Mouse (Mus musculus): ENCODE data around the gene Fsd2. TPM values are rescaled to one million over a fixed set of nuclear protein-coding genes. Genes with fewer than 3 reads are reported as not detected.

Gene Fsd2
- polyA plus RNA-seq, 1 experiment from 2014 or later = not detected

- no peak for DNase-seq (ENCODE audit: low spot score)
- peaks cover 36% of the 10 kb centered on the region for H3K36me3 ChIP-seq (replicated peaks)
- peak overlapping the region; percentile 94 for H3K27ac ChIP-seq (replicated peaks)
Measured at GRCm38 (mm10) chr7:81523663-81524017, 43.1 kb downstream of the Fsd2 start.

DNA sequence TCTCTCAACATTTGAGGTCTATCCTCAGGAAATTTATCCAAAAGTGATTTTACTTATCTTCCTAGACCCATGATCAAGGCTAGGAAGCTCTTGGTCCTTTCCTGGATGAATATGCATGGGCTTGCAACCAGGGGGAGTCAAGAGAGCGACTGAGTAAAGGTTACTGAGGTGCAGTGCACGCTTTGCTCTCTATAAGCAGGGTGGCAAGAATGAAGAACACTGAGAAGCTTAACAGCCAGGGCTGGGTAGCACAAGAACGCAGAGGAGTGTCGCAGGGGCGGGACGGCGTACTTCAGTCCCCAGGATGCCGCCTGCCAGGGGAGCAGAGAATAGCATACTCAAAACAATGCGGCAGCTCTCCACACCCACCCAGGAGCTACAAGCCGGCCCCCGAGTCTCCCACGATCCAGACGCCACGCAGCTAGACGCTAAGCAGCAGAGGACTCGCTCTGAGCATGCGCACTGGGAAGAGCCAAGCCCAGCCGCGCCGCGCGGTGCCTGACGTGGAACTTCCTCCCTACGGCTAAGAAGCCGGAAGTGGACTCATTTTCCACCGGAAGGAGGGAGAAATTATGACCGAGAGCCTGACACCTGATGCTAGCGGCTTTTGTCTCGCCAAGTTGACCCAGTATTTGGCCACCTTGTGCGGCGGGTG lies 43.6 kb downstream of the Fsd2 start:
- peaks cover 31% of the 10 kb centered on the region for H3K36me3 ChIP-seq (replicated peaks)
- under 1% methylated on average over 31 of the region's 31 CpGs for WGBS
- peaks cover 18% of the 10 kb centered on the region for H3K4me1 ChIP-seq
- peak overlapping the region; percentile 79 for H3K4me3 ChIP-seq
- H3K27ac ChIP-seq (replicated peaks) = peak overlapping the region; percentile 94
- no peaks in the 10 kb centered on the region for H3K27me3 ChIP-seq (replicated peaks; ENCODE audit: low read depth, poor library complexity, severe bottlenecking)
- peak; percentile 96 for DNase-seq (ENCODE audit: low spot score)
- H3K9me3 ChIP-seq = no peaks in the 10 kb centered on the region

More at GRCm38 (mm10) chr7:81523663-81524017, 43.1 kb downstream of the Fsd2 start:
- no peaks in the 10 kb centered on the region for H3K9me3 ChIP-seq
- no peaks in the 10 kb centered on the region for H3K27me3 ChIP-seq (replicated peaks; ENCODE audit: low read depth, poor library complexity, severe bottlenecking)
- peak overlapping the region; percentile 79 for H3K4me3 ChIP-seq
- 12% methylated on average over 13 of the region's 13 CpGs for WGBS
- H3K4me1 ChIP-seq = peaks cover 18% of the 10 kb centered on the region

GRCm38 (mm10) chr7:81516154-81517030 lies 50.4 kb downstream of the Fsd2 start:
- H3K27ac ChIP-seq (replicated peaks) = no peak overlapping the region
- WGBS = 79% methylated on average over 6 of the region's 6 CpGs
- no peaks in the 10 kb centered on the region for H3K36me3 ChIP-seq (replicated peaks)
- no peaks in the 10 kb centered on the region for H3K9me3 ChIP-seq
- no peaks in the 10 kb centered on the region; the same call in 1 of the 2 replicates for H3K27me3 ChIP-seq (replicated peaks; ENCODE audit: low read depth, poor library complexity, severe bottlenecking)
- H3K4me1 ChIP-seq = peaks cover 5% of the 10 kb centered on the region
- DNase-seq (ENCODE audit: low spot score) = no peak
- H3K4me3 ChIP-seq = no peak overlapping the region

- DNase-seq (ENCODE audit: low spot score) = no peak
- WGBS = 63% methylated on average over 13 of the region's 13 CpGs
- H3K36me3 ChIP-seq (replicated peaks) = no peaks in the 10 kb centered on the region
- no peak overlapping the region for H3K27ac ChIP-seq (replicated peaks)
- no peaks in the 10 kb centered on the region; the same call in 1 of the 2 replicates for H3K27me3 ChIP-seq (replicated peaks; ENCODE audit: low read depth, poor library complexity, severe bottlenecking)
- no peaks in the 10 kb centered on the region for H3K9me3 ChIP-seq
- peaks cover 5% of the 10 kb centered on the region for H3K4me1 ChIP-seq
- H3K4me3 ChIP-seq = no peak overlapping the region
Measured at GRCm38 (mm10) chr7:81514906-81515590, 51.7 kb downstream of the Fsd2 start.

DNA sequence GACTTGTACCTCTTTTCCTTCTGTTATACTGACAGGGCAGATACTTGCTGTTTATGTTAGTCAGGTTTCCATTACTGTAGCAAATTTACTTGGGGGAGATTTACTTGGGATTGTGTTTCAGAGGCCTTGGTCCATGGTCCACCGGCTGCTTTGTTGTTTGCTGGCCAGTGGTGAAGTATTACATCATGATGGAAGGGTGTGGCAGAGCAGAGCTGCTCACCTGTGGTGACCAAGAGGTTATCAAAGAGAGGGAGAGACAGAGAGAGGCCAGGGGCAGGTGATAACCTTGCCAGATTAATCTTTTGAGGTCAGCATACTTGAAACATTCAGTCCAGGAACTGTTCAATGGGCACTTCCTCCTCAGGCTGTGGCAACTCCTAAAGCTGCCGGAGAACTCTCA lies 65.7 kb downstream of the Fsd2 start:
- Histone ChIP-seq H3K4me1 (peaks cover 15% of the 10 kb centered on the region), H3K27ac (replicated peaks) (no peak overlapping the region), H3K4me3 (no peak overlapping the region), H3K9me3 (no peaks in the 10 kb centered on the region), H3K27me3 (replicated peaks; ENCODE audit: low read depth, poor library complexity, severe bottlenecking) (peaks cover 22% of the 10 kb centered on the region), H3K36me3 (replicated peaks) (no peaks in the 10 kb centered on the region)
- 80% methylated on average over 2 of the region's 2 CpGs for WGBS
- no peak for DNase-seq (ENCODE audit: low spot score)

- H3K27ac ChIP-seq (replicated peaks) = no peak within 1 kb of the TSS
Measured at GRCm38 (mm10) chr7:81498181-81498580, 68.6 kb downstream of the Fsd2 start, which contains the start of gene BC048679. Gene BC048679, minus strand, starts transcription at chr7:81498281.

DNA sequence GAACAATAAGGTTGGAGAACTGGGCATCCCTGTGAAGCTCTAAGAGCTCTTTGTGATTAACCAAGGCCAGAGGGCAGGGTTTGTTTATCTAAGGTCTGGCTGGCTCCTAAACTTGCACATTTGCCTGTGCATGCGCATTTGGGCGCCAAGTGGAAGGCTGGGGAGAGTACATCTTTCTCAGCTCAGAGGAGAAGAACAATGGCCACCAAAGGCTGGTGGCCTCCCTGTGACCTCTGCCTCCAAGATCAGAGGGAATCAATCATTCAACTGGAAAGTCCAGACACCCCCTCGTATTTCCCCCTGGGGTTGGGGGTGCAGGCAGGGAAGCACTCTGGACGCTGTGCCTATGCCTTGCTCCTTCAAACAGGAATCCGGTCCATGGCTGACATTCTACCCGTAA lies 69.6 kb downstream of the Fsd2 start:
- H3K4me1 ChIP-seq = peaks cover 29% of the 10 kb centered on the region

More at GRCm38 (mm10) chr7:81498181-81498580, 68.6 kb downstream of the Fsd2 start, which contains the start of gene BC048679:
- DNase-seq (ENCODE audit: low spot score) = no peak
- no peaks in the 10 kb centered on the region for H3K9me3 ChIP-seq
- H3K36me3 ChIP-seq (replicated peaks) = no peaks in the 10 kb centered on the region
- H3K4me3 ChIP-seq = no peak within 1 kb of the TSS
- peaks cover 23% of the 10 kb centered on the region for H3K4me1 ChIP-seq
- 64% methylated on average over 7 of the region's 7 CpGs for WGBS
- H3K27me3 ChIP-seq (replicated peaks; ENCODE audit: low read depth, poor library complexity, severe bottlenecking) = peaks cover 51% of the 10 kb centered on the region

DNA sequence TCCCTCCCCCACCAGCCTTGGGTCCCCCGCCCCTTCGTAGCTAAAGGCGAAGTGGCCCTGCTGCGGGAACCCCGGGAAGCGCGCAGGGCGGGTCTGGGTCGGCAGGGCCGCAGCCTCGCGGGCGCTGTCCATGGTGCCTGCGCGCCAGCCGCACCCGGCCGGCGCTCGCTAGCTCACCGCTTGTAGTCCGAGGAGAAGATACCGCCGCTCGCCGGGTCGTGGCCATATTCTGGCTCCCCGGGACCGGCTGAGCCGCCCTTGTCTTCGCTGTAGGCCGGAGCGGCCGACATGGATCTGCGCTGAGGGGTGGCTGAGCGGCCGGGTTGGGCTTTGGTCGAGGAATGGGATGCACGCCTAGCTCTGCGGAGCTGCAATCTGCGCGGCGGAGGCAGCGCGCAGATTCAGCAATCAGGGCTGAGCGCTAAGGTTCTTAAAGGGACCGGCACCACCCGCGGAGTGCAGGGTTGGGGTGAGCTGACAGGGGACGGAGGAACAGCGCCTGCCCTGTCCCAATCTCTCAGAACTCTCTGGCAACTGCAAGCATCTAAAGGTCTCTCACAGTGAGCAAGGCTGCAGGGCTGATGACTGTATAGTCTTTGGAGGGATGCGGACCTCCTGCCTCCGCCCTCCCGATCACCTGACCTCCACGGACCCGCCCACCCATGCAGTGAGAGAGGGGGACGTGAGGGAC lies 73.3 kb downstream of the Fsd2 start, which contains the start of gene Ap3b2:
Gene Ap3b2, minus strand, starts transcription at position 595 of the 691 bp plus-strand sequence.
- peak; percentile 89 for DNase-seq (ENCODE audit: low spot score)

More for the DNA sequence above, 69.6 kb downstream of the Fsd2 start:
- DNase-seq (ENCODE audit: low spot score) = no peak
- Histone ChIP-seq H3K9me3 (no peaks in the 10 kb centered on the region), H3K27ac (replicated peaks) (no peak overlapping the region), H3K27me3 (replicated peaks; ENCODE audit: low read depth, poor library complexity, severe bottlenecking) (peaks cover 61% of the 10 kb centered on the region), H3K4me3 (no peak overlapping the region), H3K36me3 (replicated peaks) (no peaks in the 10 kb centered on the region)
- WGBS = 27% methylated on average over 6 of the region's 6 CpGs

GRCm38 (mm10) chr7:81492628-81493027 lies 74.1 kb downstream of the Fsd2 start:
- Histone ChIP-seq H3K27ac (replicated peaks) (no peak overlapping the region), H3K9me3 (no peaks in the 10 kb centered on the region), H3K4me1 (peaks cover 39% of the 10 kb centered on the region), H3K36me3 (replicated peaks) (no peaks in the 10 kb centered on the region), H3K4me3 (peak overlapping the region; percentile 68), H3K27me3 (replicated peaks; ENCODE audit: low read depth, poor library complexity, severe bottlenecking) (peaks cover 70% of the 10 kb centered on the region)
- no peak for DNase-seq (ENCODE audit: low spot score)
- WGBS = 42% methylated on average over 9 of the region's 9 CpGs

More for the DNA sequence above, 73.3 kb downstream of the Fsd2 start, which contains the start of gene Ap3b2:
- Histone ChIP-seq H3K4me3 (peak within 1 kb of the TSS; percentile 68), H3K4me1 (peaks cover 43% of the 10 kb centered on the region), H3K36me3 (replicated peaks) (no peaks in the 10 kb centered on the region), H3K27me3 (replicated peaks; ENCODE audit: low read depth, poor library complexity, severe bottlenecking) (peaks cover 77% of the 10 kb centered on the region), H3K27ac (replicated peaks) (peak within 1 kb of the TSS; percentile 72), H3K9me3 (no peaks in the 10 kb centered on the region)
- WGBS = under 1% methylated on average over 57 of the region's 57 CpGs

DNA sequence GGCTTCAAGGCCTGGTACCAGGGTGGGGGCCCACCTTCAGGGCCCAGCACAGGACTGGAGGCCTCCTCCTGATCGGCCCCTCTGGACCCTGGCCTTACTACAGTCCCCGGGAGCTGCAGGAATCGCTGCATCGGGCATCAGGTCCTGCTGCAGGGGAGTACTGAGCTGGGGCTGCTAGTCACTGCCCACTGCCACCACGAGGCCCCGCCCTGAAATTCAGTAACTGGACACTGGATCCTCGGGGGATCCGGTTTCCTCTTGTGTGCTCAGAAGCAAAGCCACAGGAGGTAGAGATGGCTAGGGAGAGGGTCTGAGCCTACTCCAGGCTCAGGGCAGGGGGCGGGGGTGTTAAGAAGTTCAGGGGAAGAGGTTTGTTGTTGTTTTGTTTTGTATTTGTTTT lies 77.1 kb downstream of the Fsd2 start:
- H3K27ac ChIP-seq (replicated peaks) = no peak overlapping the region
- 3% methylated on average over 9 of the region's 9 CpGs for WGBS
- DNase-seq (ENCODE audit: low spot score) = peak; percentile 48
- H3K27me3 ChIP-seq (replicated peaks; ENCODE audit: low read depth, poor library complexity, severe bottlenecking) = peaks cover 45% of the 10 kb centered on the region
- H3K36me3 ChIP-seq (replicated peaks) = no peaks in the 10 kb centered on the region
- H3K4me3 ChIP-seq = peak overlapping the region; percentile 13; the same call in 1 of the 2 replicates
- H3K4me1 ChIP-seq = peaks cover 29% of the 10 kb centered on the region
- no peaks in the 10 kb centered on the region for H3K9me3 ChIP-seq
